Mouse (Mus musculus) small intestine, adult 2 months (tissue): ENCODE results near the gene Plekhb2. TPM values are rescaled to one million over a fixed set of nuclear protein-coding genes. Genes with fewer than 3 reads are reported as not detected.

Experiments
- H3K27ac ChIP-seq: fragments of 200-500 bp; 2 replicates; pipeline ENCODE4 v1.5.1; 2012; ENCODE audit warnings: low read depth, low read length, control low read depth, inconsistent platforms; ENCODE audit not compliant: insufficient read depth
- H3K27me3 ChIP-seq: fragments of 200-500 bp; 2 replicates; pipeline ENCODE4 v1.6.1; 2012; ENCODE audit warnings: mild to moderate bottlenecking, moderate library complexity, low read length, inconsistent platforms; ENCODE audit not compliant: control insufficient read depth, insufficient read depth
- H3K36me3 ChIP-seq: fragments of 200-500 bp; 2 replicates; pipeline ENCODE4 v1.6.1; 2012; ENCODE audit warnings: mild to moderate bottlenecking, low read length, control low read depth, inconsistent platforms; ENCODE audit not compliant: control insufficient read depth, insufficient read depth
- H3K4me1 ChIP-seq: fragments of 200-500 bp; 2 replicates; pipeline ENCODE4 v1.6.1; 2012; ENCODE audit warnings: low read length, inconsistent platforms, mixed read lengths; ENCODE audit not compliant: control insufficient read depth, insufficient read depth, insufficient read length
- H3K4me3 ChIP-seq: fragments of 200-500 bp; 2 replicates; pipeline ENCODE4 v1.5.1; 2012; ENCODE audit warnings: low read depth, mild to moderate bottlenecking, control low read depth, inconsistent platforms, low read length, moderate library complexity
- CTCF ChIP-seq: fragments of 200-500 bp; IDR thresholded peaks from 2 replicates; pipeline ENCODE4 v1.5.1; 2012; ENCODE audit warnings: low read depth, mild to moderate bottlenecking, control low read depth, inconsistent platforms, low read length, moderate library complexity, mixed read lengths; ENCODE audit not compliant: insufficient replicate concordance, insufficient read length; ENCODE audit errors: extremely low read depth
- POLR2A ChIP-seq: fragments of 200-500 bp; IDR thresholded peaks from 2 replicates; pipeline ENCODE4 v1.6.1; 2012; ENCODE audit warnings: low read depth, mild to moderate bottlenecking, control low read depth, inconsistent platforms, low read length, moderate library complexity
- WGBS: fragments of 180-500 bp; shearing (Covaris S2); methylation state at CpG from one replicate; pipeline ENCODE4 v1.1.7; 2018; 5-methylcytosine and 5-hydroxymethylcytosine counted together
- polyA plus RNA-seq: library from polyadenylated mRNA; depleted of rRNA; stranded (reverse); fragments of >200 nt; gene quantifications from 2 replicates; pipeline ENCODE4 v1.2.3, GENCODE M21; 2012

Gene Plekhb2
- polyA plus RNA-seq, 1 experiment, result 196 TPM

GRCm38 (mm10) chr1:34842887-34843618 is 6.7 kb upstream of the Plekhb2 start, which contains the start of gene Fam168b:
Gene Fam168b (minus strand): TSS chr1:34843065.
- TF ChIP-seq POLR2A, result peak; percentile 85
- TF ChIP-seq CTCF, result no peak
- WGBS, result under 1% methylated on average over 59 of the region's 59 CpGs
- Histone ChIP-seq H3K36me3 (no peaks in the 10 kb centered on the region), H3K4me3 (peak within 1 kb of the TSS; percentile 96), H3K4me1 (peaks cover 11% of the 10 kb centered on the region; the same call in 1 of the 2 replicates), H3K27me3 (no peaks in the 10 kb centered on the region), H3K27ac (peak within 1 kb of the TSS; percentile 91)

GRCm38 (mm10) chr1:34847070-34847469 is 2.7 kb upstream of the Plekhb2 start:
- H3K4me1 ChIP-seq, result peaks cover 7% of the 10 kb centered on the region; the same call in 1 of the 2 replicates
- no peak overlapping the region for H3K27ac ChIP-seq
- no peak overlapping the region for H3K4me3 ChIP-seq
- no peaks in the 10 kb centered on the region for H3K27me3 ChIP-seq
- TF ChIP-seq POLR2A, result no peak
- no peak for TF ChIP-seq CTCF
- 96% methylated on average over 3 of the region's 3 CpGs for WGBS
- H3K36me3 ChIP-seq, result no peaks in the 10 kb centered on the region

GRCm38 (mm10) chr1:34850343-34851136 is 764 bp downstream of the Plekhb2 start:
- WGBS, result 24% methylated on average over 11 of the region's 11 CpGs
- Histone ChIP-seq H3K27me3 (no peaks in the 10 kb centered on the region), H3K4me1 (peaks cover 12% of the 10 kb centered on the region), H3K36me3 (peaks cover 1% of the 10 kb centered on the region; the same call in 1 of the 2 replicates), H3K4me3 (peak overlapping the region; percentile 74), H3K27ac (peak overlapping the region; percentile 91)
- TF ChIP-seq POLR2A (no peak), CTCF (no peak)

GRCm38 (mm10) chr1:34851562-34851961 is 1.8 kb downstream of the Plekhb2 start:
- TF ChIP-seq CTCF (no peak), POLR2A (no peak)
- 6% methylated on average over 6 of the region's 6 CpGs for WGBS
- H3K4me1 ChIP-seq, result peaks cover 12% of the 10 kb centered on the region
- peaks cover 1% of the 10 kb centered on the region; the same call in 1 of the 2 replicates for H3K36me3 ChIP-seq
- peak overlapping the region; percentile 32 for H3K4me3 ChIP-seq
- no peaks in the 10 kb centered on the region for H3K27me3 ChIP-seq
- H3K27ac ChIP-seq, result peak overlapping the region; percentile 91

GRCm38 (mm10) chr1:34852116-34852878 is 2.5 kb downstream of the Plekhb2 start:
- H3K4me1 ChIP-seq, result peaks cover 12% of the 10 kb centered on the region
- no peaks in the 10 kb centered on the region for H3K27me3 ChIP-seq
- H3K4me3 ChIP-seq, result peak overlapping the region; percentile 52
- TF ChIP-seq POLR2A (no peak), CTCF (no peak)
- H3K36me3 ChIP-seq, result peaks cover 1% of the 10 kb centered on the region; the same call in 1 of the 2 replicates
- H3K27ac ChIP-seq, result peak overlapping the region; percentile 91
- WGBS, result 42% methylated on average over 11 of the region's 11 CpGs

GRCm38 (mm10) chr1:34853786-34854185 is 4.0 kb downstream of the Plekhb2 start:
- H3K36me3 ChIP-seq, result peaks cover 1% of the 10 kb centered on the region; the same call in 1 of the 2 replicates
- TF ChIP-seq POLR2A, result no peak
- TF ChIP-seq CTCF, result no peak
- 93% methylated on average over 2 of the region's 2 CpGs for WGBS
- peaks cover 19% of the 10 kb centered on the region for H3K4me1 ChIP-seq
- H3K27ac ChIP-seq, result no peak overlapping the region
- H3K27me3 ChIP-seq, result no peaks in the 10 kb centered on the region
- no peak overlapping the region for H3K4me3 ChIP-seq
